Mouse (Mus musculus) A20 (cell line): ENCODE measurements around the gene Pdxp.

Experiments
- DNase-seq: peaks from one replicate; pipeline ENCODE4 v3.0.0-alpha.2; 2011; ENCODE audit warnings: low read depth, low spot score

Pdxp gene

DNA sequence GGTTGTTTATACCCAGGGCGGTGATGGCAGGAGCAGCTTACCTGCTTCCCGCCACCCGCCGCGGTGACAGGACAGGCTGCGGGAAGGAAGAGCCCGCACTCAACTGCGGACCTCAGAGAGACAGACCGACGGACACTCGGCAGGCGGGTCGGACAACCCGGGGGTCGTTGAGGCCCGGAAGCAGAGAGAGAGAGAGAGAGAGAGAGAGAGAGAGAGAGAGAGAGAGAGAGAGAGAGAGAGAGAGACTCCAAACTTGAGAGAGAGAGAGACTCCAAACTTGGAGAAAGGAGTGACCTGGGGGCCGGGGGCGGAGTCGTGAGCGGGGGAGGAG lies 14.3 kb upstream of the Pdxp start, which contains the start of gene Gm49510:
Gm49510 (plus strand) TSS at position 259 of the 331 bp plus-strand sequence.
- DNase-seq, result no peak

- DNase-seq, result peak; percentile 86
Measured at GRCm38 (mm10) chr15:78899740-78900584, 13.8 kb upstream of the Pdxp start, which contains the start of gene Sh3bp1. TSS of gene Sh3bp1 (plus strand) at chr15:78899768.

DNA sequence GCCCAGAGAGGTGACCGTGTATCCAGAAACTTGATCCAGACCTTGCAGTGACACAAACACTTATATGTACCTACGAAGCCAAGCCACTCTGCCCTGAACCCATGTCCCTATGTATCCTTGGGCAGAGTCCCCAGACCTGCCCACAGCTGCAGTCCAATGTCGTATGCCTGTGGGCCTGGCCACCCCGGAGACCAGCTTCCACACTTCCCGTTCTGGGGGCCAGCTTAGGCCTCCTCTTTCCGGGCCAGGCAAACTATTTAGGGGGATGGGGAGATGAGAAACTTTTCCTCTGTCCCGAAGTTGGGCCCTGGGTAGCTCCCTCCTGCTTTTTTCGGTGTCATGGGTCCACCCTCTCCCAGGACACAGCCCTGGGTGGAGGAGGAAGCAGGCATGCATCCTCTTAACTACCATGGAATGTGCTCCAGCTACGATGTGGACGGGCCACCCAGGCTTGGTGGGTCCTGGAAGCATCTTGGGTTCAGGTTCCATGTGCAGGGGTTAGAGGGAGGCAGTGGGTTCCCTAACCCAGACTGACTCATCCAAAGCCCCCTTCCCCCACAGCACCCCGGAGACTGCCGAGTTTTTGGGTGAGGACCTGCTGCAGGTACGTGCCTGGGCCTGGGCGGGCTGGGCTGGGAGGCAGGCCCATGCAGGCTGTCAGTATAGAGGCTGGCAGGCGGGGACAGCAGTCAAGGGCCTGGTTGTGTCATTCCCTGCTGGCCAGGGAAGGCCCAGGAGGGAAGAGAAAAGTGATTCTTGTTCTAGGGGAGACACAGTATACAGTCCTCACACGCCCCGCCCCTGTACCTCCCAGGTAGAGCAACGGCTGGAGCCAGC lies 12.9 kb upstream of the Pdxp start:
- no peak for DNase-seq

DNA sequence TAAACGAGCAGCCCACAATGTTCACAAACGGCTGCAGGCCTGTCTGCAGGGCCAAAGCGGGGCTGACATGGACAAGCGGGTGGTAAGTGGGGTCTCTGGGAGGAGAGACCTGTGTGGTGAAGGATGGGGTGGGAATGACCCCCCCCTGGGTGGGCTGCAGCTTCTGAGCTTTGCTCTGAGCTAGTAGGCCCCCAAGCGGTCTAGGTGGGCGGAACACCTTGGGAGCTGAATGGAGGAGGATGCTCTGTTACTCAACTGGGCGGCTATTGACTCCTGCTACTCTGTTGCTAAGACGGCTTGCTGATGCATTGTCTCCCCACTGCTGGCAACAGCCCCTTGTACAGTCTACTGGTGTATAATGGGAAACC lies 12.3 kb upstream of the Pdxp start:
- no peak for DNase-seq

DNA sequence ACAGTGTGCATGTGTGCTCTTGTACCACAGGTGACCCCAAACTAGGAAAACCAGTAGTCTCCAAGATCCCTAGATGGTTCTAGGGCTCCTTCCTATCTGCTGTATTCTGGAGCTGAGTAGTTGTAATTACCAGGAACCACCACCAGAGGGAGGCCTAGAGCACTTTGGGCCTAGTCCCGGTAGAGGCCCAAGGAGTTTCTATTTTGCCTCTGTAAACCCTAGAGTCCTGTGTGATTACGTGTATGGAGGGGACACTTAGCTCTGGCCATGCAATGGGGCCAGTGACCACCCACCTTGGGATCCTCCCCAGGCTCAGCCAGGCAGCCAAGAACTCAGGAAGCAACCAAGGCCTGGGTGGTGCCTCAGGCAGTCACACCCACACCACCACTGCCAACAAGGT lies 10.5 kb upstream of the Pdxp start:
- peak; percentile 86 for DNase-seq

DNA sequence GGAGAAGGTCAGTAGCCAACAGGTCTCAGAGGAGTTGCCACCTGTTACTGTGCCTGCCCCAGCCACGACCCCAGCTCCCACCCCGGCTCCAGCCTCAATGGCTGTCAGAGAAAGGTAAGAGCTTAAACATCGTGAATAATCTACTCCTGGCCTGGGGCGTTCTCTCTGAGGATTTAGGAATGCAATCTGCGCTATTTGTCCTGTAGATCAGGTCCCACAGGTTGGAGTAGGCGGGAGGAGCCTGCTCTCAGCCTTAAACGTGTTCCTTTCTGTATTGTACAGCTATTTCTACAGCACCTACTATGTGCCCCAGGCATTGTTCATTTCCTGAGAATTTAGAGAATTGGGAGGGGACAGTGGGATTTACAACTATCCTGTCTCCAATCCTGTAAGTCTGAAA lies 5.3 kb upstream of the Pdxp start:
- no peak for DNase-seq

- DNase-seq, result no peak
Measured at GRCm38 (mm10) chr15:78908982-78909381, 4.7 kb upstream of the Pdxp start.

DNA sequence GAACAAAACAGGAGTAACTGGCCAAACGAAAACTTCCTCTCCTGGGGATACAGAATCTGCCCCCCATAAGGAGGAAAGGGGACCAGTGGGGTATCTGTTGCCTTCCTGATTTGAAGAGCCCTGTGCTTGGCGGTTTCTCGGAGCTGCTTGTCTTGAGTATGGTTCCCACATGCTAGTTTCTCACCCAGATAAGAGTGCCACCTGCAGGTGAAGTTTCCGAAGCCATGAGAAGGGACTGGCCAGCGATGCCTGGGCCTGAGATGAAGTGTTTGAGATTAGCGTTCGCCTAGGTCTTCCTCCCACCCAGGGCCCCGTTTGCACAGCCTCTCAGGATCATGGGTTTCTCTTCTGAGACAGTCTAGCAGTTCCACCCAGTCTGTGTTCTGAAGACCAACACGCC lies 1.7 kb upstream of the Pdxp start:
- DNase-seq, result peak; percentile 73

DNA sequence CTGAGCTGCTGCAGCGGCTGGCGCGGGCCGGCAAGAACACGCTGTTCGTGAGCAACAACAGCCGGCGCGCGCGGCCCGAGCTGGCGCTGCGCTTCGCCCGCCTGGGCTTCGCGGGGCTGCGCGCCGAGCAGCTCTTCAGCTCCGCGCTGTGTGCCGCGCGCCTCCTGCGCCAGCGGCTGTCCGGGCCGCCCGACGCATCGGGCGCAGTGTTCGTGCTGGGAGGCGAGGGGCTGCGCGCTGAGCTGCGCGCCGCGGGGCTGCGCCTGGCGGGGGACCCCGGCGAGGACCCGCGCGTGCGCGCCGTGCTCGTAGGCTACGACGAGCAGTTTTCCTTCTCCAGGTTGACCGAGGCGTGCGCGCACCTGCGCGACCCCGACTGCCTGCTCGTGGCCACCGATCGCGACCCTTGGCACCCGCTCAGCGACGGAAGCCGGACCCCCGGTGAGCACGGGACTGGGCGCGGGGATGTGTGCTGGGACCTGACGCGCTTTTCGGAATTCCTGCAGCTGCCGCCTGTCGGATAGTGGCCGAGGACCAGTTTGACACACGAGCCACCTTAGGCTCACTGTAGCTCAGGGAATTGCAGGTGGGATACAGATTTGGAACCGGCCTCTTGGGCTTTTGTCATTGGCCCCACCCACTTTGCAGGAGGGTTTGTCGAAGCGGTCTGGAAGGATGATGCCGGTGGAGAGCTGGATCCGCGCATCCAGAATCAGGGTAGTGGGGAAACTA lies 538 bp downstream of the Pdxp start:
- DNase-seq, result no peak

DNA sequence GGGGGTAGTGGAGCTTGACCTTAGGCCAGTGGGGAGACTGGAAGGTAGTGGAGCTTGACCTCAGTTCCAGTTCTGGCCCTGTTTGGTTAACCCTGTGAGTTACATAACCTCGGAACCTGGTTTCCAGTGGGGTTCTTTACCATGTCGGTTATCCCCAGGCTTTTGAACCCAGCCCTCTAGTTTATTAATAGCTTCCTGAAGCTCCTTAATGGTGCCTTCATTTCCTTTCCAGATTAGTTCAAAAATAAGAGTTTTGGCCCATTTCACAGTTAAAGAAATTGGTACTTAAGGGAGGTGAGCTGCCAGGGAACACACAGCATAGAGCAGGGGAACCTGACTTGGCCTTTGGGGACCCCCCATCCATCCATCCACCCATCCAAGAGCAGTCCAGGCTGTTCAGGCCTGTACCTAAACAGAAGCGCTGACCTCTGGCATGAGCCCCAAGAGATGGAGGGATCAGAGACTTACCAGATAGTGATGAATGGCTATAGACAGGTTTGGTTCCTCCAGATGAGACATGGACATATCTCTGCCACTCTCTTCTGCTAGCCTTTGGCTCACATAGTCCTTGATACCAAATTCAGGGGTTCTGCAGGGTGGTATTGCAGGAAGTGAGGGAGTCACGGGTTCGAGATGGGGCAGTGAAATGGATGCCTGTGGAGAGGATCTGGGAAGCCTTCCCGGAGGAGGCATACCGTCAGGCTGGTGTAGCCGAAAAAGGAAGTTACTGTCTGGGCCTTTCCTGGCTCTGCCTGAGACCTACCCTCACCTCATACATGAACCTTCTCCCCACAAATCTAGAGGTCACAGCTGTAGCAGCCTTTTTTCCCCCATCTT lies 1.3 kb downstream of the Pdxp start:
- DNase-seq, result no peak

GRCm38 (mm10) chr15:78915660-78916017 lies 1.9 kb downstream of the Pdxp start:
- peak; percentile 87 for DNase-seq

- no peak for DNase-seq
Measured at GRCm38 (mm10) chr15:78916052-78916826, 2.5 kb downstream of the Pdxp start.

DNA sequence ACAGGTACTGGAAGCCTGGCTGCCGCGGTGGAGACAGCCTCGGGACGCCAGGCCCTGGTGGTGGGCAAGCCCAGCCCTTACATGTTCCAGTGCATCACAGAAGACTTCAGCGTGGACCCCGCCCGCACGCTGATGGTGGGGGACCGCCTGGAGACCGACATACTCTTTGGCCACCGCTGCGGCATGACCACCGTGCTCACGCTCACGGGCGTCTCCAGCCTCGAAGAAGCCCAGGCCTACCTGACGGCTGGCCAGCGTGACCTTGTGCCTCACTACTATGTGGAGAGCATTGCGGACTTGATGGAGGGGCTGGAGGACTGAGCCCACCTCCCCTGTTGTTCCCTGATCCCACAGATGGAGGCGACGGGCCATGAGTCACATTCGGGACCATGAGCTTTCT lies 4.4 kb downstream of the Pdxp start:
- DNase-seq, result no peak

GRCm38 (mm10) chr15:78919914-78920313 lies 6.2 kb downstream of the Pdxp start:
- peak; percentile 46 for DNase-seq

DNA sequence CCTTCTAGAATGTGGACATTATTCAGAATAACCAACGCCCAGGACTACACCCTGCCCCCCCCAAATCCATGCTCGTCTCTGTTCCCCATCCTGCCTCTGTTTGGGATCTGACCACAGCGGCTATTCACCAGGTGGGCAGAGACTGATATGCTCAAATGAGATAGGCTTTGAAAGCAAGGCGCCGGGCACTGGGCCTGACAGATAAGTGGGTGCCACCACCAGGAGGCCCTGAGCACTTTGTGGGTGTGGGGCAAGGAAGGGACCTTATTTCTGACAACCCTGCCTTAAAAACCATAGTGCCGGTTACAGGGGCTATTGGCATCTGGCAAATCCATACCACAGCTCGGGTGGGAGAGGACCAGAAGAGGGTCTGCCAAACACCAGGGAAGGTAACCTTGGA lies 9.0 kb downstream of the Pdxp start:
- no peak for DNase-seq

GRCm38 (mm10) chr15:78923585-78923984 lies 9.9 kb downstream of the Pdxp start:
- no peak for DNase-seq

DNA sequence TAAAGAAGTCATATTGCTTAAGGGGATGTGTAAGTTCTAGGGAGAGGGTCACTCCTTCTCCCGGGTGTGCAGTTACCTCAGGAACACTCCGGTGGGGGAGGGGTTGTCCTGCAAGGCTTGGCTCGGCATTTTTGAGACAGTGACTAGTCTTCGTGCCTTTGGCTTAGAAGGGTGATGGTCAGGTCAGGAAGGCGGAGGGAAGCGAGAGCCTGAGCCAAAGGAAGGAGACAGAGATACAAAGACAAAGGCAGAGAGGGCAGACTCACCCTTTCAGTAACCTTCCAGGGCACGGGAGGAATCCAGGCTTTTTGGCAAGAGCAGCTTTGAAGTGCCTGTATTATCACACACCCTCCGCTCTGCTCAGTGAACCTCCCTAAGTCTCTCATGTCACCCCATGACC lies 11.4 kb downstream of the Pdxp start:
- no peak for DNase-seq

DNA sequence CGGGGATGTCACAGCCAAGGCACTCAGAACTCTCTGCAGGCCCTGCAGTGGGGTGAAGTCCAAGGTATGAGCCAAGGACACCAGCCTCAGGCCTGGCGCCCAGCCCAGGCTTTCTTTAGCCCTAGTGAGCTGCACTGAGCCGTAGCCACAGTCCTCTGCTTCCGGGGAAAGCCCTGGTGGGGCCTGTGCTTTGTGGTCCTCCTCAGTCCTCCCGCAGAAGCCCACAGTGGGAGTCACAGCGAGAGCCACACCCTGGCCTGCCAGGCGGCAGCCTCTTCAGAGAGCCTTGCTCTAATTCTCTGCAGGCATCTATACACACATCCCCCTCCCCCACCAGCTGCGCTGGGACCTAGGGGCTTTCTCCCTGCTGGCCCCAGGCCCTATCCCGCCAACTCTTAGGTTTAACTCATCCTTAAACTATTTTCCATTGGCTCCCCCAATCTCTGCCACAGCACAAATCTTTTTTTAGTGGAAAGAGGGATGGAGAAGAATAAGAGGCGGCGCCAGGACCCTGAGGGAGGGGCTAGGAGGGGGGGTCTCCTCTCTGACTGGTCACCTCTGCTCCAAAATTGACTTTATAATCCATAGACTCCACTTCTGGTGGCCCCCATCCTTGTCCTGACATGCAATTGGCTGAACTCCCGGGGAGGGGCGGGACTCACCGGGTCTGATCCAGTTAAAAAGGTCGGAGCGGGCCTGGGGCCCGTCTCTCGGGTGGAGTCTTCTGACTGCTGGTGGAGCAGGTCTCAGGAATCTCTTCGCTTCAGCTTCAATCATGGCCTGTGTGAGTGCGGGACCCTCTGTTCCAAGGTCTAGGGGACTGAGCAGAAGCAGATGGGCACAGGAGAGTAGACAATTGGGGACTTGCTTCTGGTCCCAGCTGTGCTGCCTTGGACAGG lies 12.6 kb downstream of the Pdxp start, which contains the start of gene Lgals1:
Lgals1 (plus strand) TSS at position 705 of the 899 bp plus-strand sequence.
- DNase-seq, result no peak

DNA sequence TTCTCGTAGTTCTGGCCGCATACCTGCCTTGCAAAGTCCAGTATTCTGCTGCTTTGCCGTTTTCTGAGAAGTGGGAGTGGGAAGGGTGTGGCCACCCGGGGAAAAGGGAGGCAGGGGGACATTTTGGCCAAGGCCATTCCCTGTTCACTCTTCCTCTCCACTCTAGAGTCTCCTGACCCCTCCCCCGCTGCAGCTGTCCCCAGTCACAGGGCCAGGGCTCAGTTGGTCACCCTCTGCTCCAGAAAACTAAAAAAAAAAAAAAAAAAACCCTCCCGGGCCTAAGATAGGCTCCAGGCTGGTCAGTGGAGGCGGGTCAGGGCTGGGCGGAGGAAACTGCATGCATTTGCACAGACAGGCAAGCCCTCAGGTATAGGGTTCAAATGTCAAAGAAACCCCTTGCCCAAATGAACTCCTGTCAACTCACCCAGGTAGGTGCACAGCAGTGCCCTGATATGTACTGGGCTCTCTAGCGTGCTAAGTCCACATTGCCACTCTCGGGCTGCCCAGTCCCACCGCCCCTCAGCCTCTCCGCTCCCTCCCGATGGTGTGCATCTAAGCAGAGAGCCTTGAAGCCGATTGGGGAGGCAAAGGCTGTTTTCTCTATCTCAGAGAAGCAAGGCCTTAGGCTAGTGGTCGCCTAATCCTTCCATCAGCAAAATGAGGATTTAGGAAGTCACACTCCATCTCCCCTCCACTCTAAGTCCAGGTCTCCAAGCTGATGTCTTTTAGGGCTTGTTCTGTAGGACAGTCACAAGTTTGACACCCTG lies 13.5 kb downstream of the Pdxp start:
- DNase-seq, result no peak
